Mouse (Mus musculus): ENCODE measurements at regions not wholly inside any gene's neighbourhood (a gene's known extent, or its start where the extent isn't known, plus 50 kb on each side); places are given as distances from the start of the nearest gene placed in this dataset.

DNA sequence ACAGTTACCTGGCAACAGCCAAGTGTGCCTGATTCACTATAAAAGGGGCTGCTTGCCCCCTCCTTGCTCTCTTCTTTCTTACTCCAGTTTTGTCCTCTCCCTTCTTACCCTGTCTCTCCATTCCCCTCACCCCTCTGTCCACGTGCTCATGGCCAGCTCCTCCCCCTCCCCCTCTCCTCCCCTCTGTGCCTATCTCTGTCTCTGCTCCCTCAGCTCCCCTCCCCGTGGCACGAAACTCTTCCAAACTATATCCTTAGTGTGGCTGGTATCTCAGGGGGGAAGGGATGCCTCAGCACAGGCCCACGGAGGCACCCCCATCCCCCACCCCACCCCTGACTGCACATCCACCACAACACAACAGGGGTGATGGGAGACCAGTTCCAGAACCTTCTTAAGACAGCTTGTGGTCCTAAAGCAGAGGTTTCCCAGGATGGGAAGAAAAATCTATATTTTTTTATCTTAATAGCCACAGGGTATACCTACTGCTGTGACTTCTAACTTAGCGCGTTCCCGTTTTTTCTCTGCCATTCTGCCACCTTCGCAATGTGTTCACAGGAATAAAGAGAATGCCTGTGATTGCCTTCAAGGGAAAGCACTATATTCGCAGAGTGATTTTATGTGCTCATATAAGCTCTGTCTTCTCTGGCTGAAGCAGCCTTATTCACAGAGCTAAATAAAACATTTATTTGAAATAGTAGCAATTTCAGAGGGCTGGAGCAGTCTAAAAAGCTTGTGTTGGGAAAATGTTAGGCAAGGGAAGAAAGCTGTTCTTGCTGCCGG is 69.1 kb upstream of the Serp2 start:
- DNase-seq, result no peak

DNA sequence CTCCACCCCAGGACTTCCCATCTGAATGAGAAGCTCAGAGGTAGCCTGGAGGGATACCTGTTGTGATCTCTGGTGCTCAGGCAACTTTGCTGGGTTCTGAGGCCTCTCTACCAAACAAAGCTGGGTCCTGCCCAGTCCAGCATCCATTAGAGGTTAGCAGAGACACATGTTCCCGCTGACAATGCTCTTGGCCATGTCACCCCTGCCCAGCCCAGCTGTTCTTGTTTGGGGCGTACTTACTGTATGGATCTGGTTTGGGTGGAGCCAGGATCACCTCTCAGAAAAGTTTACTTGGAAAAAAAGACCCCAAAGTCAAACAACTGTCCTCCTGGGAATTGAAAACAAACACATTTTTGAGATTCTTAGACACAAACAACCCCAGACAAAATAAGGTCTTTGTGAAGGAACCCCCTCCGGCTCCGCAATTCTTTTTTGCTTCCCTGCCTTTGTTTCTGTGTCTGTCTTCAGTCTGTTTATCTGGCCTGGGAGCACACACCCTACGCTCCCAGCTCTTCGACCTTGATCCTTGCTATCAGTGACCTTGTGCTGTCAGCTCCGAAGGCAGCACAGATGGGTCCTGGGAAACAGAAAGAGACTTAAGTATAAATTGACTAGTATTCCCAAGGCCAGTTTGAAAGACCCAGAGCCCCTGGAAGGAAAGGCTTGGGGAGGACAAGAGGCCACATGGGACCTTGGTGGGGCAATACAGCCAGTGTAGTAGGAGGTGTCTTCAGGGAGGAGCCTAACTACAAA is 68.1 kb upstream of the Serp2 start:
- no peak for DNase-seq

DNA sequence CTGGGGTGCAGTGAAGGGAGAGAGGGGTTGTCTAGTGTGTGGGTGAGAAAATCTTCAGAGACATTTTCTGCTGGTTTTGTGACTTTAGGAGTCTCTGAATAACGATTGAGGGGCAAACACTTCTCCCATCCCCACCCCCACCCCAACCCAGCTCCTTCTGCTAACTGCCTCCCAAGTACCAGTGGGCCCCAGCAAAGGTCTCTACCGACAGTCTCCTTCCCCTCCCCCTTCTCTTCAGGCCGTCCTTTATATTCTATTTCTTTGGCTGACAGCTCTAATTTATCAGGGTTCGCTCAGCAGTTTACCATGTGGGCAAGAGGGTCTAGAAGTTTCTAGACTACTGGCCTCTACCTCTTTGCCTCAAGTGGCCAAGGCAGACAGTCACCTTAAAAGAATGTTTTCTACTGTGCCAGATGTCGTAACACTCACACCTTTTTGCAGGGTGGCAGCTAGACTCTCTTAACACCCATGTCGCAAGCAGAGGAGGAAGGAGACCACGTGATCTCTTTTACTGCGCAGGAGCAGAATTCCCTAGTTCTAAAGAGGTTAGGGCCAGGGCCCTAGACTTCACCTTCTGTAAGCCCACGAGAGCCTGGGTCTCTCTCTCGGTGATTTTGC is 66.8 kb upstream of the Serp2 start:
- peak; percentile 37 for DNase-seq

DNA sequence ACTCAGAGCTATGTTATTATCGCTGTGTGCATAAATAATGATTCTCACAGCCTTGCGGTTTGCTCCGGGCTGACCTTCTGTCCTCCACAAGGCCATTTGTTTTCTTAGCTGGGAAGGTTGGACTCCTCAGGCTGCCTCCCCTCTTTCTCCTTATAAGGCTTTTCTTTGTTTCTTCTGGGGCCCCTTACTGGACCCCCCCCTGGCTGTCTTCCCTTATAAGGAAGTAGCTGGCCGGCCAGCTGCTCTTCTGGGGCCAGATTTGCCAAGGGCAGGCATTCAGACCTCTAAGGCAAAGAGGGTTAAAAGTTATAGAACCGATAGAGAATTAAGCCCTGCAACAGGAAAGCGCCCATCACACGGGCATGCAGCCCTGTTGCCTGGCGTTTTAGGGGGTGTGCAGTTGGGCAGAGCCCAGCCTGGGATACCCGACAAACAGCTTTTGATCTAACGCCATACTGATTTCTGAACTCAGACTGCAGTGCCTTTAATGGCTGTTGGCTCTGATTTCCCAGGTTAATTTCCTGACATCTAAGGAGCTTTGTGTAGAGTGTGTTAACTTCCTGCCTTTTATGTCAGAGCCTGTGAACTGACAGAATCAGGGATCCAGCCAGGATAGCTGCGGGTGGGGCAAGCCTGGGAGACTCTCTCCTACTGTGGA is 66.1 kb upstream of the Serp2 start:
- peak; percentile 25 for DNase-seq

DNA sequence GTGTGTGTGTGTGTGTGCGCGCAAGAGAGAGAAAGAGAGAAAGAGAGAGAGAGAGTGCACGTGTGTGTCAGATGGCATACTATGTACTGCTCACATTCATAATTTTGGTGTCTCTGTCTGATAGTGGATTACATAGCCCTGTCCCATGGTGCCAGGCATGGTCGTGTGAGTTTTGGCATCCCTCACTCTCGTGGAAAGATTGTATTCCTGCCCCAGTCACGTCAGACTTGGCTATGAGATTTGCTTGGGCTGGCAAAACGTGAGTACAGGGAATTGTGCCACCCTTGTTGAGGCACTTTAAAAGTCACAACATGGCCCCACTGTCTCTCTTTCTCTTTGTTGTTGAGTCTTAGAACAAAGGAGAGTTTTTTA is 62.3 kb upstream of the Serp2 start:
- DNase-seq, result no peak

DNA sequence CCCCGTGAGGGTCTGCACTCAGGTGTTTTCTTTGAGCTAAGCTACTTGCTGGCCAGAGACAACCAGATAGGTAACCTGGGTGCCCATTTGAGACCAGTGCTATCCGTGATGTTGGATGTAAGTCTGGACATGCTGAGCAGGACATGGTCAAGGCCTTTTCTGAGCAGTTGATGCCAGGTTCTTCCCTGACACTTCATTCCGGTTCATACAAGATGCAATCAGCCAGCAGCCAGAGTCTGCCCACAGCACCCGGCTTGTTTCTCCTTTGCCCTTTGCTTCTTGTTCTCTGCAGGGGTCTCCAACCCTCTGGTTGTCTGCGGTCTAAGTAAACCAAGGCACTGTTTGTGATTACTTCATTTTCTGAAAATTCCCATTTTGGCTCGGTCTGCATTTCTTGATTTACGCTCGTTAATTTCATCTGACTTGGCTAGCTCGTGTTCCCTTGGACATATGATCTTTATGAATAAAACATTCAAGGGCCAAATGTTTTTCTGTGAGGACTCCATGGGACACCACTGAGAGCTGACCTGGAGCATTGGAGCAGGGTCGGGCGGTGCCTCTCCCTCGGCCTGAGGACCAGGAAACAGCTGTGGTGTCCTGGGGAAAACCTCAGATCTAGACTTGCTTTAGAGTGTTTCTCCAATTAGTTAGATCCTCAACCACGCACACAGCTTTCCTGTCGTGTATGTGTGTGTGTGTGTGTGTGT is 61.8 kb upstream of the Serp2 start:
- DNase-seq, result no peak

DNA sequence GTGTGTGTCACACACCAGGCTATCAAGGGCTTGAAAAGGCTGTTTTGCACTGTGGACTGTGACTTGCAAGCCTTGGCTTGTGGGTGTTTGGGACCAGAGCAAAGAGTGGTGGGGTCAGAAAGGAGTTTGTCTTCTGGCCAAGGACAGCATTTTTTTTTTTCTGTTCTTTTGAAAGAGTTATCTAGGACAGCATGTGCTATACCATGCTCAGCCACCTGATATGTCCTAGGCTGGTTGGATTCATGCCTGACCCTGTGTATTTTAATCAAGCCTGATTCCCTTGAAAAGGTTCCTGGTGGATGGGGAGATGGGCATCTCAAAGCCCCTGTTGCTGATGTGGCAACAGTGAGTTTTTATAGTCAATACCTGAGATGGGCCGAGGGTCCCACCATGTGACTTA is 61.2 kb upstream of the Serp2 start:
- DNase-seq, result no peak

DNA sequence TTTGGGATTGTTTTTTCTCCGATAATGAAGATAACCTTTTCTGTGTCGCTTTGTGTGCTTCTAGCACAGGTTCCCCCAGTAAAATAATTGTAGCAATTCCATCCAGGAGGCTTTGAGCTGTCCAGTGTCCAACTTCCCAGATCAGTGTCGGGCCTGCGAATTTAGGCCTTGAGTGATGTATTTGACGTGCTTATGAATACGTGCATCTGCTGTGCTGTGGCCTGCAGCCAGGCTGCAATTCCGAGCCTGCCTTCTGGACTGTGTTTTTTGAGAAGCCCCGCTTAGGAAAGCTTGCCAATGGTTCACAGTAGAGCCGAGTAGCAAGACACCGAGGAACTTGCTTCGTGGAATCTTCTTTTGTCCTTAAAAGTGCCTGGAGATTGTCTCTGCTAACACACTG is 60.8 kb upstream of the Serp2 start:
- peak; percentile 46 for DNase-seq

DNA sequence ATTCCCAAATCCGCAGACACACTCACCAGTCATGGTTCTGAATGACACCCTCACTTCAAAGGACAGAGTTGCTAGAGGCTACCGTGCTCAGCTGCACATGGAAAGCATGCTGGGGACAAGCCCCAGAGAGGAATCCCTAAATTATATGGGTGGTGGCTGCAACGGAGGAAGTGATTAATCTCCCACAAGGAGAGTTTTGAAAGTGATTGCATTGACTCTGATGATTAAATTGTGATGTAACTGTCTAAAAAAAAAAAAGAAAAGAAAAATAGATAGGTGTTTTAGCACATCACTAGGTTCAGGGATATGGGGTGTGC is 59.6 kb upstream of the Serp2 start:
- no peak for DNase-seq

DNA sequence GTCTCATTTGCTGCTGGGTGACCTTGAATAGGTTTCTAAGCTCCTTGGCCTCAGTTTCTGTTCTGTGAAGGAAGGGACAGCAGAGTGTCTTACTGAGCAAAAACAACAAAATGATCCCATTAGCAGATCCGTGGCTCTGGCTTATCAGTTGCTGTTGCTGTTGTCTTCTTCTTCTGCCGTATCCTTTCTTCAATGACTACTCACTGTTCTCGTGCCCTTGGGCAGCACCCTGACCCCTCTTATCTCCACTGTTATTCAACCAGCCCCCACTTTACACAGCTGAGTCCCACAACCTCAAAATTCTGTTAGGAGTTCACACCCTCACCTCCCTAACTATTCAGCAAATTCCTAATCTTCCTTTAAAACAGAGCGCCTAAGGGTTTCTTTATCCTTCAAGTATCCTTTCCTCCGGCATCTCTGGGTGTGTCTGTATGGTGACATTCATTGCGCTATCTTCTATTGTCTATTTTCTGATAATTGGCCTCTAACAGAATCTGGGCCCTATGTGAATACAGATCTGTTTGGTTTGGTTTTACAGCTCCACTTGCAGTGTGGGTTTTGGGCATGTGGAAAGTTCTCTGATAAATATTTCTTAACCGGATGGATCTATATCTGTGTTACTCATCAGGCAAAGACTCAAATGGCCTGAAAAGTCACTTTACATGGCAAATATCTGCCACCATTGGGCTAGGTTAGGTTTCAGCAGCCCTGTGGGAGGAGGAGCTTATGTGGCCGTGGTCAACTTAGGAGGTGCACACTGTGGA is 59.1 kb upstream of the Serp2 start:
- no peak for DNase-seq

DNA sequence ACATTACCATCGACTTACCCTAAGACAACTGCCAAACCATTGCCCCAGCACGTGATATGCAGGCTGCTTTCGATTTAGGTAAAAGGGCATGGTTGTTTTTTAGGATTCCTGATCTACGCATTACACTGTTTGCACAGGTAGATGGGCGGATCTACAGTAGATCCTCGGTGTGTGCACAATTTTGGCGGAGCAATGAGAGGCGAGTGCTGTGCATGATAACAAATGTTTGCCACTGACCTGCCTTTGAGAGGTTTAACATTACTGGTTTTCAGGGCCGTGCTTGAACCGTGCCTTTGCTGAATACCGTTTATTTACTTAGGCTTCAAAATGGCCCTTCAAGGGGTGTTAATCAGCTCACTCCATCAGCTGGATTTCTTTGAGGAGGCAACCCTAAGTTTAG is 58.5 kb upstream of the Serp2 start:
- no peak for DNase-seq

DNA sequence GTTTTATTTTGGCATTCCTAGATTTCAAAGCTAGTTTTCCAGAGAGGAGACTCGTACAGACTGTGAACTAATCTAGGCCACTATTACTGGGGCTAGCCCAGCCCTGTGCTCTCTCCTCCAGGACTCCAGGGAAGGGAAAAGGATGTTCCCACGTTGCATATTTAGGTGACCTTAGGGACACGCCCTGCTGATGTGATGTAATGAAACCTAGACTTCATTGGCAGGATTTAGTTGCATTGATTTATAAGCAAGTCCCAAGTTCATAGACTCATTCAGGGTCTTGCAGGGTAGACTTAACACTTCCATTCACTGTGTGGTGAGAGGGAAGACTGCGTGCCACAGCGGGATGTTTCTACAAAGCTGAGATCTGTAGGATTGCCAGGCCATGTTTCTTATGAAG is 58.0 kb upstream of the Serp2 start:
- no peak for DNase-seq

DNA sequence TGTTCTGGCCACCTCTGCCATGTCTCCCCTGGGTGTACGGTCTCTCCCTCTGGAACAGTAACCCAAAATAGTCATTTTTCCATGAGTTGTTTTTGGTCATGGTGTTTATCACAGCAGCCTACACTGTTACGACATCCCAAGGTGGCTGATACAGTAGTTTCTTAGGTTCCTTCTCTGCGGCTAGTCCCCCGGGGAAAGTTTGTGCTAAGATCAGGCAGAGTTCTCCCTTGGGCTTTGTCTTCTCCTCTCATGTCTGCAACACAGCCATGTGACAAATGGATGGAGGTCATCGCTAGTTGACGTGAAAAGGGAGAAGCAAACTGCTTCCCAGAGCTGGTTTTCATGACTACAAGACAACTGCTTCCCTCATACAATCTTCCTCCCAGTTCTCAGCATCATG is 56.9 kb upstream of the Serp2 start:
- no peak for DNase-seq

DNA sequence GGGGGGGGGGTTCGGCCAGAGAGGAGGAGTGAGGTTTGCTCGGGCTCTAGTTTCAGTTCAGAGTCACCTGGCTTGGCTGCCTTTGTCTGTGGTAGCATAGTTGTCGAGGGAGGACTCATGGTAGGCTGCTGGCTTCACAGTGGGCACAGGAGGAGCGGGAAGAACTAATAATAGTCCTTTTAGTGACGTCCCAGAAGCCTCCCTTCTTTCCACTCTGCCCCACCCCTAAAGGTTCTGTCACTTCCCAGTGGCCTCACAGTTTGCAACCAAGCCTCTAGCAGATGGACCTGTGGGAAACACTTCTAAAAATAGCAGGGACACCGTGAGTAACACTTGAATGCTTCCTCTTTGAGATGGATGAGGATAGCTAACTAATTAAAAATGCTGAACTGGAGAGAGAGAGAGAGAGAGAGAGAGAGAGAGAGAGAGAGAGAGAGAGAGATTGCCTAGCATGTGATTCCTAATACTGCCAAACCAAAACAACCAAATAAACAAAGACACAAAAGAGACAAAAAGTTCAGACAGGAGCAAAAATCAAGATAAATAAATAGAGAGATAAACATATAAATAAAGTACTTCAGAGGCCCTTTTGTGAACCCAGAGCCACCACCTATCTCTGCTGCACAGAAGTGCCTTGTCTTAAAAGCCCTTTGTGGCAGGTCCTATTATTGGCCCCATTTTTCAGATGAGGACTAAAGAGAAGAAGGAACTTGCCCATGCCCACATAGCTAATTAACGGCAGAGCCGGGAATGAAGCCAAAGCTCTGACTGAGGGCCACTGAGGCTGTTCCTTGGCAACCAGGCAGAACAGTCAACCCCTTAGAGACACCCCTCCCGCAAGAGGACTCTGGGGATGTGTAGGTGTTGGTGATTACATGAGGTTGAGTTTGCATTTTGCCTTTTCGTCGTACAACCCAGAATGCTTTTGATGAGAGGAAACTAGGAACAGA is 54.0 kb upstream of the Serp2 start:
- no peak for DNase-seq

Data from lung, postnatal 14 days (tissue).